Mouse (Mus musculus) embryonic facial prominence, embryonic 14.5 days (tissue): Measurements from ENCODE around the gene Kif11. TPM values are rescaled to one million over a fixed set of nuclear protein-coding genes. Genes with fewer than 3 reads are reported as not detected.

Experiments used
- ATAC-seq: fragments of 200-750 bp; cut with Nextera tagmentation; 2 replicates; pipeline ENCODE4 v1.8.0; 2017; ENCODE audit warnings: low read depth, moderate number of reproducible peaks, moderate TSS enrichment
- DNase-seq: peaks from one replicate; pipeline ENCODE4 v3.0.0-alpha.2; 2015; ENCODE audit warnings: low spot score
- H3K27ac ChIP-seq: fragments of 300-500 bp; sonication (generic); replicated peaks from 2 replicates; pipeline ENCODE4 v1.5.1; 2014; ENCODE audit warnings: low read depth, mild to moderate bottlenecking, low read length, moderate library complexity
- H3K27me3 ChIP-seq: fragments of 300-500 bp; sonication (generic); replicated peaks from 2 replicates; pipeline ENCODE4 v1.6.1; 2014; ENCODE audit warnings: low read length; ENCODE audit not compliant: control insufficient read depth, insufficient read depth
- H3K36me3 ChIP-seq: fragments of 300-500 bp; sonication (generic); 2 replicates; pipeline ENCODE4 v1.6.1; 2014; ENCODE audit warnings: low read length, mixed read lengths; ENCODE audit not compliant: control insufficient read depth, insufficient read depth
- H3K4me1 ChIP-seq: fragments of 300-500 bp; sonication (generic); 2 replicates; pipeline ENCODE4 v1.6.1; 2014; ENCODE audit warnings: antibody characterized with exemption, low read length; ENCODE audit not compliant: control insufficient read depth, insufficient read depth
- H3K4me2 ChIP-seq: fragments of 300-500 bp; sonication (generic); 2 replicates; pipeline ENCODE4 v1.6.1; 2014; ENCODE audit warnings: low read depth, mild to moderate bottlenecking, low read length, moderate library complexity, mixed read lengths
- H3K4me3 ChIP-seq: fragments of 300-500 bp; sonication (generic); 2 replicates; pipeline ENCODE4 v1.5.1; 2014; ENCODE audit warnings: low read depth, mild to moderate bottlenecking, low read length
- H3K9ac ChIP-seq: fragments of 300-500 bp; sonication (generic); 2 replicates; pipeline ENCODE4 v1.6.1; 2014; ENCODE audit warnings: low read depth, mild to moderate bottlenecking, low read length, moderate library complexity, mixed read lengths
- H3K9me3 ChIP-seq: fragments of 300-500 bp; sonication (generic); 2 replicates; pipeline ENCODE4 v1.6.1; 2016; ENCODE audit warnings: low read length; ENCODE audit not compliant: control insufficient read depth
- WGBS: fragments of 180-500 bp; shearing (Covaris S2); extraction: QIAGEN DNeasy Blood & Tissue Kit; methylation state at CpG from one replicate; pipeline ENCODE4 v1.1.7; 2014; 5-methylcytosine and 5-hydroxymethylcytosine counted together
- polyA plus RNA-seq: library from polyadenylated mRNA; unstranded; fragments of >200 nt; fragmentation: Nextera tagmentation; extraction: Ambion mirVana; gene quantifications from 2 replicates; pipeline ENCODE4 v1.2.1, GENCODE M21; 2014

The Kif11 gene
- polyA plus RNA-seq: 43.2 and 50.2 TPM in 2 replicates

DNA sequence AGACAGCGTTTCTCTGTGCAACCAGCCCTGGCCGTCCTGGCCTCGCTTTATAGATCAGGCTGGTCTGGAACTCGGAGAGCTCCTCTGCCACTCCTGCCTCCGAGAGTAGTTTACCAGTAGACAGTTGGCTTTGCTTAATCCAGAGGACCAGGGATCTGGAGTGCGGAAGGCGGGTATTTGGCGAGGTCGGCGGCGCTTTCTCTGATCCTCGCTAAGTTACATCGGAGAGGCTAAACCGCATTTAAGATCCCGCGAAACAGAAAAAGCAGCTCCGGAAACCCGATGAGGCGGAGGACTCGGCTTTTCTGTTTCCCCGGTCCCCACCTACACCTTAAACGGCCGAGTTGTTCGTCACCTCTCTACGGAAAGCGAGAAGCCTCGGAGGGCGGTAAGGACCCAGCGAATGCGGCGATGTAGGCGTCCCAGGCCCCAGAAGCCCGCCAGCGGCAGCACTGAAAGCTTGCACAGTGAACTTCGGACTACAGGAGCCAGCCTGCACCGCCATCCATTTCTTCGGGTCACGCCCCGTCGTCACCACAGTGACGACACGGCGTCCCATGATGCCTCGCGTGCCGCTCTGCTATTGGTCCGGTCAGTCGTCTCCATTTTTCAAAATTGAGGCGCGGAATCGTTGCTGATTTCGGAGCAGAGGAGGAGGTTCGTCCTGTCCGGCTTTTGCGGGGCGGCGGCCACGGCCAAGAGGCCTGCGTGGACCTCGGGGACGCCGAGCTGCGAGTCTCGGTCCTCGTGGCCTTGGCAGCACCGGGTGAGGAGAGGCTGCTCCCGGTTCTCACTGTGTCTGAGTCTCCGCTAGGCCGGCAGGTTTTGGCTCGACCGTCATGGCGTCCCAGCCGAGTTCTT lies at the start of gene Kif11:
Gene Kif11, plus strand, starts transcription at position 649 of the 861 bp plus-strand sequence.
- Histone ChIP-seq H3K4me2 (peak within 1 kb of the TSS; percentile 64), H3K9ac (peak within 1 kb of the TSS; percentile 86), H3K4me3 (peak within 1 kb of the TSS; percentile 94), H3K27me3 (no peaks in the 10 kb centered on the region), H3K36me3 (no peaks in the 10 kb centered on the region), H3K4me1 (peaks cover 10% of the 10 kb centered on the region; the same call in 1 of the 2 replicates), H3K27ac (peak within 1 kb of the TSS; percentile 98), H3K9me3 (no peaks in the 10 kb centered on the region)
- DNase-seq (peak; percentile 98), ATAC-seq (peak; percentile 99)
- WGBS: under 1% methylated on average over 68 of the region's 73 CpGs

DNA sequence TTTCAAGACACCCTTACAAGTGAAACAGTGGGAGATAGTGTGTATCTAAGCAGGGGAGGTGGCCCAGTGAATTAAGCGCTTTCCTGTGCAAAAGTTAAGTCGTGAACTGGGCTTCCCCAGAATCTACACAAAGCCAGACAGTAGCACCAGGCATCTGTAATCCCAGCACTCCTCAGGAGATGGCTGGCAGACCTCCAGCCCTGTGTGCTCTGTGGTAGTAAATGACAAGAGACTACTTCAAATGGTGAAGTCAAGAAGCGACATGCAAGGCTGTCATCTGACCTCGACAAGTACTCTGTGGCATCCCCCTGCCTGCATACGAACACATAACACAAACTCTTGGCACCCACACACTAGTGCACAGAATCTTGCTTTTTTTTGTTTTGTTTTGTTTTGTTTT lies 49.0 kb upstream of the Kif11 start:
- WGBS: 86% methylated on average over 5 of the region's 5 CpGs

DNA sequence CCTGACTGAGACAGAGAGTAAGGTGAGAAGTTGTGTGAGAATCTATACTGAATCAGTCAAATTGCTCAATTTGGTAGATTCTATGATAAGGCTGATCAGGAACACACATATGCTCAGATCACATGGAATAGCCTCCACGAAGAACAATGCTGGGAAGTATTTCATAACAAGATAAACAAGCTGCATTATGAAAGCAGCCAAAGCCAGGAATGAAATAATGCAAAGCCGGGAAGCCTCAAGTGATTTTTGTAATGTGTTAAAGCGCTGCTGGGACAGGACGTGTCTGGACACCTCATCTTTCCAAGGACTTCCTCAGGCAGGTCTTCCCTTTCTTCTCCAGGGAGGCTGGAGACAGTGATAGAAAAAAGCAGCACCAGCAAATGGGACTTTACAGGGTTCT lies 43.5 kb upstream of the Kif11 start:
- no peaks in the 10 kb centered on the region for H3K27me3 ChIP-seq
- no peak for DNase-seq
- H3K36me3 ChIP-seq: peaks cover 8% of the 10 kb centered on the region
- no peak overlapping the region for H3K27ac ChIP-seq
- no peak for ATAC-seq
- no peaks in the 10 kb centered on the region for H3K4me1 ChIP-seq
- no peak overlapping the region for H3K4me2 ChIP-seq
- no peak overlapping the region for H3K9ac ChIP-seq
- no peaks in the 10 kb centered on the region for H3K9me3 ChIP-seq
- WGBS: 79% methylated on average over 4 of the region's 4 CpGs
- H3K4me3 ChIP-seq: no peak overlapping the region

More for the DNA sequence above, 49.0 kb upstream of the Kif11 start:
- Histone ChIP-seq H3K4me1 (no peaks in the 10 kb centered on the region), H3K4me2 (no peak overlapping the region), H3K4me3 (no peak overlapping the region), H3K9ac (no peak overlapping the region), H3K36me3 (peaks cover 19% of the 10 kb centered on the region), H3K27ac (no peak overlapping the region), H3K27me3 (no peaks in the 10 kb centered on the region), H3K9me3 (no peaks in the 10 kb centered on the region)
- DNase-seq: no peak
- ATAC-seq: no peak

DNA sequence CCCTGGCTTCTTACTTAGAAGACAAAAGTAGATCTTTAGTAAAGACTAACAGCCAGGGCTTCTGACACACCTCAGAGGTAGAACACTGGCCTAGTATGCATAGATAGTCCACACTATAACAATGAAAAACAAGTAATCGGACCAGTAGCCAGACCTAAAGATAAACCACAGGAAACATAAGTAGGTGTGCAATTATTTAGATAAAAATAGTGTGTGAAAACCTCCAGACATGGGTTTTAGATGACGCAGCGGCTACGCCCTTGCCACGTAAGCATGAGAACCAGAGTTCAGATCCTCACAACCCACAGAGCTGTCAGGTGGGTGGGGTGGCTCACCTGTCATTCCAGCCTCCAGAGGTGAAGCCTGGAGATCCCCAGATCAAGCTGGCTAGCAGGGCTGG lies 42.8 kb upstream of the Kif11 start:
- Histone ChIP-seq H3K27ac (no peak overlapping the region), H3K36me3 (peaks cover 4% of the 10 kb centered on the region), H3K9ac (no peak overlapping the region), H3K9me3 (no peaks in the 10 kb centered on the region), H3K4me1 (no peaks in the 10 kb centered on the region), H3K4me2 (no peak overlapping the region), H3K4me3 (no peak overlapping the region), H3K27me3 (no peaks in the 10 kb centered on the region)
- ATAC-seq (no peak), DNase-seq (no peak)
- WGBS: 92% methylated on average over 5 of the region's 5 CpGs

DNA sequence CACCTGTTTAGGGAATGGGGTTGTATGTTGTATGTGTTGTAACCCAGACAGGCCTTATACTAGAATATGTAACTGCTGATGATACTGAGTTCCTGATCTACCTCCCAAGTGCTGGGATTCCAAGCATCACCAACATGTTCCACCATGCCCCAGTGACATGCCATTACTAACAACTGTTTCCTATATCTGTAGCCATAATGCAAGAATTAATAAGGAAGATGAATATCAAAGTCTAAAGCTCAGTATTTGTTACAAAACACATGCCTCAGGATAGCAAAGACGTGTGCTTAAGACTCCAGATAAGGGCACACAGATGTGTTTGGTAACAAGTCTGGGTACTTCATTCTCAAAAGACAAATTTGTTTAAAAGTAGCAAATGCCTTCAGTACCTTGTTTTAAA lies 40.8 kb upstream of the Kif11 start:
- Histone ChIP-seq H3K9me3 (no peaks in the 10 kb centered on the region), H3K27ac (no peak overlapping the region), H3K27me3 (no peaks in the 10 kb centered on the region), H3K9ac (no peak overlapping the region), H3K4me1 (no peaks in the 10 kb centered on the region), H3K36me3 (no peaks in the 10 kb centered on the region), H3K4me3 (no peak overlapping the region), H3K4me2 (no peak overlapping the region)
- DNase-seq (no peak), ATAC-seq (no peak)
- 65% methylated on average over 1 of the region's 1 CpGs for WGBS

DNA sequence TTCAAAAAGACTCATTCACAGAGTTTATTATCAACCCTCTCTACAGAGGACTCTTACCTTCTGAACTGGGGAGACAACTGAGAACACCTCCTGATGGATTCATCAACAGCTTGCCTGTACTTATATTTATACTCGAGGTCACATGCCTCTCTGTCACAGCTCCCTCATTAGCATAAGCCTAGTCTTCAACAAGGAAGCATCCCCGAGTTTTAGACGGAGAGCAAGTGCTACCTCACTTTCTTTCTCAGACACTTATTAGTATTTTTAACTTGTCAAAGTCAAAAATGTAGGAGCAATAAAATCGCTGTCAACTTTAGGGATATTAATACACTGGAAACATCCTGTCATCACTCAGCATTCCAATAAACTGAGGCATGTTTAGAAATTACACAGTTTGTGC lies 38.5 kb upstream of the Kif11 start, which contains the start of gene Ide:
Gene Ide, minus strand, starts transcription at position 101 of the 400 bp plus-strand sequence.
- WGBS: 65% methylated on average over 4 of the region's 4 CpGs
- Histone ChIP-seq H3K9ac (no peak within 1 kb of the TSS), H3K4me1 (no peaks in the 10 kb centered on the region), H3K27ac (no peak within 1 kb of the TSS), H3K36me3 (no peaks in the 10 kb centered on the region), H3K4me3 (no peak within 1 kb of the TSS), H3K27me3 (no peaks in the 10 kb centered on the region), H3K9me3 (no peaks in the 10 kb centered on the region), H3K4me2 (no peak within 1 kb of the TSS)
- no peak for DNase-seq
- ATAC-seq: no peak

DNA sequence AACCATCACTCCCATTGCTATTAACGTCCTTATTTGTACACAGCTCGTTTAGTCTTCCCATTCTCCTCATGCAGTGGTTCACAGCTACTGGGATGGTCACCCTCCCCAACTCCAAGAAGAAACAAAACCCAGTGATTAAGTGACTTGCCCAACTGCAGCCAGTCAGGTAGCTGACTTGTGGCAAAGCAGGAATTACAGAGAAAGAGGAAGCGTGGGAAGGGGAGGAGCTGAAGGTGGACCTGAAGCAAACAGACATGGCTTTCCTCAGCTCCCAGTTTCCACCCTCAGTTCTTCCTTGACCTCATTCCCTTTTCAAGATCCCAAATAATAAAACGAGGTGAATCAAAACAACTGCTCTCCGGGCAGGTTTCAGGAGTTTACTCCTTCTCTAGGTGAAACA lies 35.7 kb upstream of the Kif11 start:
- no peak overlapping the region for H3K4me2 ChIP-seq
- WGBS: 85% methylated on average over 5 of the region's 5 CpGs
- no peak overlapping the region for H3K4me3 ChIP-seq
- no peaks in the 10 kb centered on the region for H3K27me3 ChIP-seq
- ATAC-seq (no peak), DNase-seq (no peak)
- H3K4me1 ChIP-seq: no peaks in the 10 kb centered on the region
- H3K27ac ChIP-seq: no peak overlapping the region
- no peaks in the 10 kb centered on the region for H3K9me3 ChIP-seq
- H3K36me3 ChIP-seq: no peaks in the 10 kb centered on the region
- H3K9ac ChIP-seq: no peak overlapping the region

DNA sequence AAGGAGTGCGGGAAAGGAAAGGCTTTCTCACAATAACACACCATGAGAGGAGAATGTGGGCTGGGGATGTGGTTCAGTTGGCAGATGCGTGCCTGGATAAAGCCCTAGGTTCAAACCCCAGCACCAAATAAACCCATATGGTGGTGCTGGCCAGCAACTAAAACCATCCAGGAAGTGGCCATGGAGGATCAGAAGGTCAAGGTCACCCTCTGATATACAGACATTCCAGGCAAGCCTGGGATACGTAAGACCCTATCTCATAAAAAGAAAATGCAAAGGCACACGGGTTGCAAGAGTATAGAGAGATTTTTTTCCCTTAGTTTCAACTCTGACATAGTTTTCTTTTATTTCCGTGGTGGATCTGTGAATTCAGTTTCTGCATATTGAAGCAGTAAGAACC lies 35.3 kb upstream of the Kif11 start:
- Histone ChIP-seq H3K36me3 (no peaks in the 10 kb centered on the region), H3K27me3 (no peaks in the 10 kb centered on the region), H3K4me2 (no peak overlapping the region), H3K4me3 (no peak overlapping the region), H3K27ac (no peak overlapping the region), H3K9me3 (no peaks in the 10 kb centered on the region), H3K9ac (no peak overlapping the region), H3K4me1 (no peaks in the 10 kb centered on the region)
- ATAC-seq (no peak), DNase-seq (no peak)
- WGBS: 84% methylated on average over 5 of the region's 5 CpGs

DNA sequence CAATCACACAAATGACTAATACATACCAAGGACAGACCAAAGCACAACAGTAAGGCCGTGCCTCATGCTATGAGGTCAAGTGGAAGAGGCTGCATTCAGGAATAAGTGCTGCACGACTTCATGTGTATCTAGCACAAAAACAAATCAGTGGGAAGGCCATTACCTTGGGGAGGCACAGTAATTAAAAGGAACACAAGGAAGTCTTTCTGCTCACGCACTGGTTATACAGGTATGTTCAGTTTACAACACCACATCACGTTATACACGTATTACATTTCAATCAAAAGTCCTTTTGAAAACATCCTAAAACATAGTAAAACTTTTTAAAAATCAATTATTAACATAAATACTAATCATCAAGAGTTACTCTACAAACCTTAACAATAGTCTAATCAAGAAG lies 32.3 kb upstream of the Kif11 start:
- H3K27me3 ChIP-seq: no peaks in the 10 kb centered on the region
- WGBS: 73% methylated on average over 5 of the region's 5 CpGs
- ATAC-seq: no peak
- no peaks in the 10 kb centered on the region for H3K36me3 ChIP-seq
- H3K9ac ChIP-seq: no peak overlapping the region
- H3K4me1 ChIP-seq: no peaks in the 10 kb centered on the region
- H3K9me3 ChIP-seq: no peaks in the 10 kb centered on the region
- DNase-seq: no peak
- no peak overlapping the region for H3K4me2 ChIP-seq
- no peak overlapping the region for H3K27ac ChIP-seq
- H3K4me3 ChIP-seq: no peak overlapping the region
